Mouse (Mus musculus) left cerebral cortex, adult 8-10 months (tissue): ENCODE data around the gene Scgb1a1. TPM values are rescaled to one million over a fixed set of nuclear protein-coding genes. Genes with fewer than 3 reads are reported as not detected.

Source experiments
- DNase-seq, 2 experiments: peaks; one replicate each; pipeline ENCODE4 v3.0.0; 2022; ENCODE audit warnings: low spot score in 2 of 2
- total RNA-seq, 4 experiments: library from RNA; stranded (reverse); gene quantifications; 2 replicates each; pipeline ENCODE4 v1.2.4; 2022

Scgb1a1 gene
- total RNA-seq, 4 experiments from 2014 or later: not detected

- no peak for DNase-seq
Observed at GRCm38 (mm10) chr19:9043123-9043522, 44.6 kb downstream of the Scgb1a1 start.

- no peak for DNase-seq
Observed at GRCm38 (mm10) chr19:9041074-9041473, 46.7 kb downstream of the Scgb1a1 start.

GRCm38 (mm10) chr19:9040649-9041048, 47.1 kb downstream of the Scgb1a1 start:
- DNase-seq: no peak

- DNase-seq: no peak
Observed at GRCm38 (mm10) chr19:9039928-9040327, 47.8 kb downstream of the Scgb1a1 start.

GRCm38 (mm10) chr19:9039266-9039665, 48.5 kb downstream of the Scgb1a1 start:
- DNase-seq: no peak

GRCm38 (mm10) chr19:9038136-9038535, 49.6 kb downstream of the Scgb1a1 start:
- DNase-seq: no peak

- DNase-seq: no peak
Observed at GRCm38 (mm10) chr19:9035101-9035500, 52.7 kb downstream of the Scgb1a1 start.

GRCm38 (mm10) chr19:9034480-9034879, 53.3 kb downstream of the Scgb1a1 start:
- DNase-seq: no peak

Other genes starting within 250 kb of the Scgb1a1 start
- gene Gng3, start 248.8 kb downstream of the Scgb1a1 start, total RNA-seq: 100 to 1,000 TPM; 153 to 200 (median 171) TPM
- 1 to 10 TPM in 2 of 4 experiments, under 1 TPM in 2; 0.68 to 1.5 (median 0.96) TPM for gene Lrrn4cl, start 237.2 kb downstream of the Scgb1a1 start, total RNA-seq
- 100 to 1,000 TPM; 110 to 127 (median 113) TPM for gene Ubxn1, start 216.5 kb downstream of the Scgb1a1 start, total RNA-seq
- 10 to 100 TPM; 30.4 to 37.2 (median 33.3) TPM for gene Uqcc3, start 207.0 kb downstream of the Scgb1a1 start, total RNA-seq
- 1 to 10 TPM; 4.7 to 9.0 (median 6.3) TPM for gene Lbhd1, start 204.2 kb downstream of the Scgb1a1 start, total RNA-seq
- not detected for gene Gm49403, start 204.0 kb downstream of the Scgb1a1 start, total RNA-seq
- 10 to 100 TPM; 20.8 to 25.2 (median 21.8) TPM for gene 1810009A15Rik, start 199.1 kb downstream of the Scgb1a1 start, total RNA-seq
- gene Gm49416, start 199.0 kb downstream of the Scgb1a1 start, total RNA-seq: 1 to 10 TPM; 1.4 to 5.6 (median 2.6) TPM
- gene Ints5, start 195.0 kb downstream of the Scgb1a1 start, total RNA-seq: 10 to 100 TPM; 21.7 to 24.9 (median 22.1) TPM
- gene Ganab, start 189.9 kb downstream of the Scgb1a1 start, total RNA-seq: 100 to 1,000 TPM in 3 of 4 experiments, 10 to 100 TPM in 1; 100.0 to 104 (median 103) TPM
- gene B3gat3, start 167.6 kb downstream of the Scgb1a1 start, total RNA-seq: 100 to 1,000 TPM; 155 to 175 (median 172) TPM
- 10 to 100 TPM in 1 of 4 experiments, 1 to 10 TPM in 3; 7.9 to 10.1 (median 8.9) TPM for gene Rom1, start 158.6 kb downstream of the Scgb1a1 start, total RNA-seq
- gene Eml3, start 158.4 kb downstream of the Scgb1a1 start, total RNA-seq: 10 to 100 TPM; 12.6 to 15.3 (median 13.8) TPM
- gene Mta2, start 146.1 kb downstream of the Scgb1a1 start, total RNA-seq: 10 to 100 TPM; 46.8 to 53.8 (median 50.4) TPM
- gene Tut1, start 134.1 kb downstream of the Scgb1a1 start, total RNA-seq: 10 to 100 TPM; 20.5 to 26.0 (median 22.1) TPM
- gene Eef1g, start 120.9 kb downstream of the Scgb1a1 start, total RNA-seq: 100 to 1,000 TPM; 224 to 271 (median 243) TPM
- gene Ahnak, start 98.7 kb downstream of the Scgb1a1 start, total RNA-seq: 10 to 100 TPM; 24.9 to 29.0 (median 27.5) TPM
- gene Asrgl1, start 47.7 kb upstream of the Scgb1a1 start, total RNA-seq: 100 to 1,000 TPM; 131 to 150 (median 138) TPM